Mouse (Mus musculus) cerebellum, postnatal 4 days (tissue): ENCODE data around the gene Mfsd4b3.
"Not testable (repeated sequence)": the region's sequence is repeated elsewhere in the genome, so short reads cannot be mapped to it uniquely, and the experiment has no call there.

ENCODE experiments used
- DNase-seq, 2 experiments: peaks; one replicate each; pipeline ENCODE4 v3.0.0; 2022; ENCODE audit warnings: low spot score in 2 of 2, mixed read lengths in 1 of 2

The Mfsd4b3 gene

DNA sequence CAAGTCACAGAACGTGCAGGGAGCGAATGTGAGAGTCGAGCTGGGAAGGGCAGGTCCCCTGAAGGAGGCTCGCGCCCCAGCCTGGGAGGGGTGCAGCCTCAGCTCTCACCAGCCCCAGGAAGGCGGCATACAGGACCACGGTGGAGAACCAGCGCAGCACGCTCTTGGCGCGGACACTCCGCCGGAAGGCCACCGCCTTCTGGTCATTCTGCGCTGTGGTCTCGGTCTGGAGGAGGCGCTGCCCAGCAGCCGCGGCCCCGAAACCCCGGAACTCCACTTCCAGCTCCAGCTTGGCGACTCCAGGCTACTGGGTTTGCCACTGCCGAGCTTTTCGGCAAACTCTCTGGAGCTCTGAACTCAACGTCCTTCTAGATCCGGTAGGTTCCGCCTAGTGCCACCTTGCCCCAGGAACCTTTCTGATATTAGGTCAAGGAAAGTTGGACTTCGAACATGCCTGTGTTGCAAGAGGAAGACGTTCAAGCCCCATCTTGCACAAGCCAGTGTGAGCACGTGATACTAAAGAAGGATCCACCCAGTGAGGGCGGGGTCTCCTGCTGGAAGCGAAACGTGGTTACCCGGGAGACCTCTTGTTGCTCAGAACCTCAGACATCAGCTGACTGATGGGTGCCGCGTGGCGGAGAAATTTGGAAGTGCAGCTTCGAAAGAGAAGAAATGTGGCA lies at the start of gene Mfsd4b3:
Gene Mfsd4b3, minus strand, starts transcription at position 393 of the 680 bp plus-strand sequence.
- peak; percentile 82 to 89 for DNase-seq

DNA sequence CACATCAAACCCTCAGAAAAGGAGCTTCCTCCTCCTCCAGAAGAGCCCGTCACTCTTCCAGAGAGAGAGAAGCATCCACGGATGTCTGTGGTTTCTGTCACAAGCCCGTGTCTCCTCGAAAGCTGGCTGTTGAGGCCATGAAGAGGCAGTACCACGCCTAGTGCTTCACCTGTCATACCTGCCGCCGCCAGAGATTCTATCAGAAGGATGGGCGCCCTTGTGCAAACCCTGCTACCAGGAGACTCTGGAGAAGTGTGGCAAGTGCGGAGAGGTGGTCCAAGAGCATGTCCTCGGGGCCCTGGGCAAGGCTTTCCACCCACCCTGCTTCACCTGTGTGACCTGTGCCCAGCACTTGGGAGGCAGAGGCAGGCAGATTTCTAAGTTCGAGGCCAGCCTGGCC lies 49.6 kb upstream of the Mfsd4b3 start:
- DNase-seq = no peak

DNA sequence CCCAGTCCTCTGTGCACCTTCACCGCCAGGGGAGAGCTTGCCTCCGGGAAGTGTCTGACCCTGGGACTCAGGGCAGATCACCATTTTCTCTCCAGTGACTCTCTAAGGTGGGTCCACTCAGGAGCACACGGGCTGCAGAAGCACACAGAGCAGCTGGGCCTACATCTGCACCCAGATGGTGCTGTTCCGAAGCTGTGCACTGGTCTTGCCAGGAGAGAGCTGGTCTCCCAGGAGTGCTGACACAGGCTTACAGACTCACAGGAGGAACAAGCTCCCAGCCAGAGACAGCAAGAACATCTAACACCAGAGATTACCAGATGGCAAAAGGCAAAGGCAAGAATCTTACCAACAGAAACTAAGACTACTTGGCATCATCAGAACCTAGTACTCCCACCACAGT lies 48.9 kb upstream of the Mfsd4b3 start:
- not testable (repeated sequence) for DNase-seq

DNA sequence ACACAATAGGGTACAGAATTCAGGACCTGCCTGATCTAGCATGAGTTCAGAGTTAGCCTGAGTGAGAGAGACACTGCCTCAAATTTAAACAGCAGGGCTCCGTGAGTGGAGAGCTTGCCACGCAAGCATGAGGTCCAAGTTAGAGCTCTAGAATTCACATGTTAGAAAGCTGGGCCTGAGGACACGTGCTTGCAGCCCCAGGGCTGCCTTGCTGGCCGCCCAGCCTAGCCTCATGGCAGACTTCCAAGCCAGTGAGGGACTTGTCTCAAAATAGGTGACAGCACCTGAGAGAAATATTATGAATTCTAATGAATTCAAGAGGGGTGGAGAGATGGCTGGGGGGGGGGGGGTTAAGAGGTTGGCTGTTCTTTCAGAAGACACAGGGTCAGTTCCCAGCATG lies 48.0 kb upstream of the Mfsd4b3 start:
- DNase-seq = no peak

DNA sequence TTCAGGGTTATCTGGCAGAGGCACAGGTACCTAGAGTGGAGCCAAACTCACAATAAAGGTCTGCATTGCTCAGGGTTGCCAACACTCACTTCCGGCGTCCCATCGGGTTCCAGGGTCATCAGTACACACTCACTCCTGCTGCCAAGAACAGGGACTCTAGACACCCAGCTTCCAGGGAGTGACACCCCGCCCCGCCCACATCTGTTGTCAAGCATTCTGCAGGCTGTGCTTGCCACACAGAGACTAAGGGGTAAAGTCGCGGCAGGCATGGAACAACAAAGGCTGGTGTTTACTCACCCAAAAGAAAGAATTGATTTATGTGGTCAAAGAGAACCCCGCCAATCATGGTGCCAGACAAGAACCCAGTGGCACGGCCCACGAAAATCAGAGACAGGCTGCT lies 47.0 kb upstream of the Mfsd4b3 start:
- no peak for DNase-seq

GRCm38 (mm10) chr10:40000746-40001145 lies 40.8 kb upstream of the Mfsd4b3 start:
- DNase-seq = no peak

- DNase-seq = no peak
Measured at GRCm38 (mm10) chr10:39991155-39991554, 31.2 kb upstream of the Mfsd4b3 start.

DNA sequence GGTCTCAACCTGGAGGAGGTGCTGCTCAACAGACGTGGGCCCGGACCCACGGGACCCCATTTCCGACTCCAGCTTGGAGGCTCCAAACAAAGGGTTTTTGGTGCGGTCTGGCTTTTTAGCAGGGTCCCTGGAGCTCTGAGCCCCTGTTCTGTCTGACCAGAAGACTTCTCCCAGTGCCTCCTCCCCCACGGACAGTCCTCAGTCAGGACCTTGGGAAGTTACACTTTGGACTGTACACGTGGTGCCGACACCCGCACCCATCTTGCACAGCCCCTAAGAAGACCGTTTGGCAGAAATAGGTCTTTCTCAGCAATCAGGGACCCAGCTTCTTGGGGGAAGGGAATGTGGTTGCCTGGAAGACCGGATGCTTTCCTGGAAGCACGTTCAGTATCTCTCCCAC lies 26.5 kb upstream of the Mfsd4b3 start, which contains the start of gene Mfsd4b5:
Gene Mfsd4b5, minus strand, starts transcription at position 181 of the 400 bp plus-strand sequence.
- no peak for DNase-seq

DNA sequence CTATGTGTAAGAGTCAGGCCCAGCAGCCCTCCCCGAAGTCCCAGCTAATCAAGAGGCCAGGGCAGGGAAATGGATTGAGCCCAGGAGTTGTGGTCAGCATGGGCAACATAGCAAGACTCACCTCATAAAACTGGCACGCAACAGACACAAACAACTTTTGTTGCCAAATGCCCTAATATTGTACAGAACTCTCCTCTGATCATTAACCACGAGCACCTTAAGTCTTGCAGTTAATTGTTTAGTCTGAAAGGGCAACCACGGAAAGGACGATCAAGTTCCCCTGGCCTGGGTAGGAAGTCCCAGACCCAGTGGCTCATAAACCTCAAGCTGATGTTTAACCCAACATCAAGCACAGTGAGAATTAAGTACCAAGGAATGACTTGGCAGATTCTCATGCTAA lies 22.7 kb upstream of the Mfsd4b3 start:
- no peak for DNase-seq

DNA sequence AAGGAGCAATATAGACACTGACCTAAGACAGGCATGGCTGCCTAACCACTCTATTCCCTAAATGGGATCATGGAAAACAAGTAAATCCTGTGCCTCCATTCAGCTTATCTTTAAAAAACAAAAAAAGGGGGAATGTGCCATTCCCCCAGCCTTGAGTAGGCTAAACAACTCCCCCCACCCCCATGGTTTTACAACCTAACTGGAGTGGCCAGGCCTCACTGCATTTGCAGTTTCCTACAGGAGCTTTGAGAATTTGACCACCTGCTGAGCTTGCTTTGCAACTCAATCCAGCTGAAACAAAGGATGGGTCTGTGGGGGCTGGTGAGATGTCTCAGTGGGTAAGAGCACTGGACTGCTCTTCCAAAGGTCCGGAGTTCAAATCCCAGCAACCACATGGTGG lies 18.3 kb upstream of the Mfsd4b3 start:
- no peak for DNase-seq

DNA sequence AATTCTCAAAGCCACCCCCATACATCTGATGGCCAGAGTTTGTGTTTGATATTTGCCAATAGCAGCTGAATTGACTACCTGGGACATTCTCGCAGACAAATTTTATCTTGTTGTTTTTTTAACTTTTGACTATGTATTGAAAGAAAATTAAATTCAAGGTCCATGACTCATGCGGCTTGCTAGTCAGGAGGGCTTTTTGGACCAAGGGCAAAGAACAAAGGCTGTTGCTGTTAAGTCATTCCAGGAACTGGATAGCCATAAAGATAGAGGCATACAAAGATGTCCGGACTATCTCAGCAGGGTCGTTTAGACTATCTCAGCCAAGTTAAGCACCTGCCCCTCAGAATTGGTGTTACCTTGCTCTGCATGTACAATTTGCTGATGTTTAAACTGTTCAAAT lies 17.4 kb upstream of the Mfsd4b3 start:
- DNase-seq = no peak

GRCm38 (mm10) chr10:39975771-39976170 lies 15.8 kb upstream of the Mfsd4b3 start:
- DNase-seq = no peak

- DNase-seq = no peak
Measured at GRCm38 (mm10) chr10:39974982-39975381, 15.0 kb upstream of the Mfsd4b3 start.

GRCm38 (mm10) chr10:39967512-39967911 lies 7.6 kb upstream of the Mfsd4b3 start:
- no peak for DNase-seq

GRCm38 (mm10) chr10:39961906-39962305 lies 2.0 kb upstream of the Mfsd4b3 start:
- DNase-seq = no peak

GRCm38 (mm10) chr10:39960441-39960822 lies 479 bp upstream of the Mfsd4b3 start:
- DNase-seq = peak in 1 of 2 experiments; percentile 3

GRCm38 (mm10) chr10:39958266-39958665 lies 1.7 kb downstream of the Mfsd4b3 start:
- no peak for DNase-seq

DNA sequence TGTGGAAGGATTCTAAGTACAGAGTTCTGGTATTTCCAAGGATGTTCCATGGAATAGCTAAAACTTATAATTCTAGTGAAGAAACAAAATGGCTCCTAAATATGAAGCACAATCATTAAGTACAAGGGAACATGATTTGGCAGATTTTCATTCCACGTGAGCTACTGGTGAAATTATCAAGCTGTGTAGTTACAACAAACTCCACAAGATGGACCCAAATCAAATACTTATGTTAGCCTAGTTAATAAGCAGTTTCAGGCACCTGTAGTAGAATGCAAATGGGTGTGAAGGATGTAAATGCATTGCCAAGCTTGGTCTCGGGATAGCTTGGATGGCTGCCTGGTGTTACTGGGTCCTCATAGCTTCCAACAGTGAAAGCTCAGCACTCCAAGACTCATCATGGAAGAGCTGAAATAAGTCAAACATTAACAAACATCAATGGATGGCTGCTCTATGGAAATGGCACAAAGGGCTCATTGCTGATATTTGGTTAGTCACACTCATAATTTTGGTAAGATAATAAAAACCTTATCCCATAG lies 3.5 kb downstream of the Mfsd4b3 start:
- DNase-seq = no peak

DNA sequence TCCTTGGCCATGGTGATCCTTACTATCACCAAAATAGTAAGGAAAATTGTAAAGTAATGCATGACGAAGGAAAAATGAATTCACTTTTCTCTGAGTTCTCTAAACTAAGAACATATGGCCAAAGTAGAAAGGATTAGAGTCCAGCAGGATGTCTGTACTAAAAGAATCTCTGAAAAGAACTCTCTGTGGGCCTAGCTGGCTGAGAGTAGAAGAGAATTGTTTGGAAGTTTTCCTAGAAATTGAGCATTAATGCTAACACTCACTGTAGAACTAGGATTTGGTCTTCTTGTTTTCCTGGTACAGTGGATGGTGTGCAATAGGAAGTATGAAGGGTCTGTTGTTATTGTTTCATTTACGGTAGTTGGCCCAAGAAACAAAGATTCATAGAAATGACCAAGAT lies 4.8 kb downstream of the Mfsd4b3 start:
- DNase-seq = no peak

DNA sequence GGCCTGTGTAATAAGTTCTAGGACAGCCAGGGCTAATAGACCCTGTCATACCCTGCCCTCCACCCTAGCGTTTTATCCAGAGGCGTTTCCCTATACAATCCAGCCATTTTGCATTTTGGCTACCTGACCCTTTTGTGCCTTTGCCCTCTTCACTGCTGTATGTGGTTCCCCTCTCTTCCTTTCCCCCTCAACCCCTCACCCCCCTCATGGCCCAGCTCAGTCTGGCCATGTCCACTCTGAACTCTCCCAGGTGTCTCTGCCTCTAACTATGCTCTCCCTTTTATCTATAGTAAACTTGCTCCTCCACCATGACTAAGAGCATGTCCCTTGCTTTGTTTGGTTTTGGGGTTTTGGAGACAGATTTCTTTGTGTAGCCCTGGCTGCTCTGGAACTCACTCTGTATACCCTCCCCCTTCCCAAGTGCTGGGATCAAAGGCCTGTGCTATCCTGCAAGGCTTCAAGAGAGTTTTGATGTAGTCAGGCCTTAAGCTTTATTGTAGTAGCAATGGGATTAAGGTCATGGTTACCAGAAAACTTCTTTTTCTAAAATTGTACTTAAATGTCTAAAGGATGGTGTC lies 10.5 kb downstream of the Mfsd4b3 start:
- no peak for DNase-seq

- not testable (repeated sequence) for DNase-seq
Measured at GRCm38 (mm10) chr10:39947195-39947594, 12.8 kb downstream of the Mfsd4b3 start.

DNA sequence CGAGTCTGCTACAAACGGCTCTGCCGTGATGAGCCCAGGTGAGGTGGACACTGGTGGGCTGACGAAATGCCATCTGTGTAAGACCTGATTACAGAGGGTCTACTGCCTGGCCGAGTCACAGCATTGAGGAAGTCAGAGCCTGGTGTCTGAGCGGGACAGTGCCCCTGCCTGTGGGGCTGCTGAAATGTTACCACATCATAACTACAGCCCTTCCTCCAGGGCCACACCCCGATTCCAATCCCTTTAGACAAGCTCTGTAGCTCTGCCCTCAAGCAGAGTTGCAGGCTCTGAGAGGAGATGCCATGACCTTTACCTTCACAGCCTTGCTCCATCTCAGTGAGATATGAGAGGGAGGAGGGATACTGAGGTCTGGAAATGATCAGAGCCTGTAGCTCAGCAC lies 23.4 kb downstream of the Mfsd4b3 start:
- no peak for DNase-seq

DNA sequence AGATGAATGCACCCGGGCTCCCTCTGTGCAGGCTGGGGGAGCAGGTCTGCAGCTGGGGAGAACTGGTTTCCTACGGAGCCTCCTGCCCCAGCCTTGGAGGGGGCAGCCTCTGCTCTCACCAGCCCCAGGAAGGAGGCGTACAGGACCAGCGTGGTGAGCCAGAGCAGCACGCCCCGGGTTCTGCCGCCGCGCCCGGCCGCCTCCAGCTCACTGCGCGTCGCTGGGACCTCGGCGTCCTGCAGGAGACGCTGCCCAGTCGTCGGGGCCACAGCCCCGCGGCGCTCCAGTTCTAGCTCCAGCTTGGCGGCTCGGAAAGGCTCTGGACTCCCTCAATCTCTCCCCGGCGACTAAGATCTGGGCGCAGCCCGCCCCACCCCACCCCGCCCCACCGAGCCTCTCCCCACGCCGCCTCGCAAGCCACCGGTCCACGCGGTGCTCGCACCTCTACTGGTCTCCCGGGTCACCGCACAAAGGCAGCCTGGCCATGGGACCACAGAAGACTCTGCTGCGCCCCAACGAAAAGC lies 33.3 kb downstream of the Mfsd4b3 start, which contains the start of gene Mfsd4b2:
Gene Mfsd4b2, minus strand, starts transcription at position 308 of the 524 bp plus-strand sequence.
- DNase-seq = peak in 1 of 2 experiments; percentile 10
